Mouse (Mus musculus) adrenal gland (tissue): Measurements from ENCODE around the gene Soat2.
"Not testable (repeated sequence)": the region's sequence is repeated elsewhere in the genome, so short reads cannot be mapped to it uniquely, and the experiment has no call there.

ENCODE experiments used
- intact Hi-C: fragments of 180-260 bp; cut with DNase I; formaldehyde crosslinking; loops from one replicate; pipeline ENCODE4 v1.15.1; 2025

Gene Soat2

GRCm38 (mm10) chr15:102146089-102146488 is 4.2 kb upstream of the Soat2 start:
- intact Hi-C loops: loop anchor here (5.0 kb wide), 1 partner anchor 39 kb away; no protein-coding TSS in a partner anchor

GRCm38 (mm10) chr15:102146882-102147281 is 3.4 kb upstream of the Soat2 start:
- intact Hi-C loops: loop anchor here (5.0 kb wide), 1 partner anchor 40 kb away; no protein-coding TSS in a partner anchor

- intact Hi-C loops: loop anchor here (5.0 kb wide), 1 partner anchor 41 kb away; no protein-coding TSS in a partner anchor
Measured at GRCm38 (mm10) chr15:102147674-102148402, 2.5 kb upstream of the Soat2 start.

- intact Hi-C loops: loop anchor here (5.0 kb wide), 1 partner anchor 42 kb away; no protein-coding TSS in a partner anchor
Measured at GRCm38 (mm10) chr15:102149561-102149960, 765 bp upstream of the Soat2 start.

GRCm38 (mm10) chr15:102152646-102153045 is 2.3 kb downstream of the Soat2 start:
- intact Hi-C loops: no loop called here

GRCm38 (mm10) chr15:102155006-102155405 is 4.7 kb downstream of the Soat2 start:
- intact Hi-C loops: not testable (repeated sequence)

GRCm38 (mm10) chr15:102156836-102157235 is 6.5 kb downstream of the Soat2 start:
- intact Hi-C loops: no loop called here

GRCm38 (mm10) chr15:102160415-102161060 is 10.2 kb downstream of the Soat2 start:
- intact Hi-C loops: no loop called here

- intact Hi-C loops: no loop called here
Measured at GRCm38 (mm10) chr15:102163900-102164693, 13.8 kb downstream of the Soat2 start.

- intact Hi-C loops: no loop called here
Measured at GRCm38 (mm10) chr15:102165468-102166100, 15.3 kb downstream of the Soat2 start.

- intact Hi-C loops: no loop called here
Measured at GRCm38 (mm10) chr15:102167620-102168021, 17.3 kb downstream of the Soat2 start.

- intact Hi-C loops: no loop called here
Measured at GRCm38 (mm10) chr15:102169064-102169463, 18.7 kb downstream of the Soat2 start.

- intact Hi-C loops: no loop called here
Measured at GRCm38 (mm10) chr15:102173581-102173980, 23.3 kb downstream of the Soat2 start.

- intact Hi-C loops: no loop called here
Measured at GRCm38 (mm10) chr15:102175736-102176319, 25.5 kb downstream of the Soat2 start.

- intact Hi-C loops: no loop called here
Measured at GRCm38 (mm10) chr15:102176571-102177316, 26.4 kb downstream of the Soat2 start.

GRCm38 (mm10) chr15:102177417-102177816 is 27.1 kb downstream of the Soat2 start:
- intact Hi-C loops: no loop called here

- intact Hi-C loops: loop anchor here (2.0 kb wide), 1 partner anchor 47 kb away; no protein-coding TSS in a partner anchor
Measured at GRCm38 (mm10) chr15:102178279-102178678, 28.0 kb downstream of the Soat2 start.

GRCm38 (mm10) chr15:102179106-102179505 is 28.8 kb downstream of the Soat2 start:
- intact Hi-C loops: loop anchor here (2.0 kb wide), 1 partner anchor 46 kb away; no protein-coding TSS in a partner anchor

- intact Hi-C loops: loop anchor here (2.0 kb wide), 1 partner anchor 45 kb away; no protein-coding TSS in a partner anchor
Measured at GRCm38 (mm10) chr15:102179924-102180323, 29.6 kb downstream of the Soat2 start.

- intact Hi-C loops: no loop called here
Measured at GRCm38 (mm10) chr15:102183076-102183475, 32.8 kb downstream of the Soat2 start.
